Mouse (Mus musculus) spleen, adult 12 weeks (tissue): ENCODE measurements around the gene Eif2ak4.

Experiments used
- DNase-seq: peaks from one replicate; pipeline ENCODE4 v3.0.0; 2022; ENCODE audit warnings: low spot score

Gene Eif2ak4

DNA sequence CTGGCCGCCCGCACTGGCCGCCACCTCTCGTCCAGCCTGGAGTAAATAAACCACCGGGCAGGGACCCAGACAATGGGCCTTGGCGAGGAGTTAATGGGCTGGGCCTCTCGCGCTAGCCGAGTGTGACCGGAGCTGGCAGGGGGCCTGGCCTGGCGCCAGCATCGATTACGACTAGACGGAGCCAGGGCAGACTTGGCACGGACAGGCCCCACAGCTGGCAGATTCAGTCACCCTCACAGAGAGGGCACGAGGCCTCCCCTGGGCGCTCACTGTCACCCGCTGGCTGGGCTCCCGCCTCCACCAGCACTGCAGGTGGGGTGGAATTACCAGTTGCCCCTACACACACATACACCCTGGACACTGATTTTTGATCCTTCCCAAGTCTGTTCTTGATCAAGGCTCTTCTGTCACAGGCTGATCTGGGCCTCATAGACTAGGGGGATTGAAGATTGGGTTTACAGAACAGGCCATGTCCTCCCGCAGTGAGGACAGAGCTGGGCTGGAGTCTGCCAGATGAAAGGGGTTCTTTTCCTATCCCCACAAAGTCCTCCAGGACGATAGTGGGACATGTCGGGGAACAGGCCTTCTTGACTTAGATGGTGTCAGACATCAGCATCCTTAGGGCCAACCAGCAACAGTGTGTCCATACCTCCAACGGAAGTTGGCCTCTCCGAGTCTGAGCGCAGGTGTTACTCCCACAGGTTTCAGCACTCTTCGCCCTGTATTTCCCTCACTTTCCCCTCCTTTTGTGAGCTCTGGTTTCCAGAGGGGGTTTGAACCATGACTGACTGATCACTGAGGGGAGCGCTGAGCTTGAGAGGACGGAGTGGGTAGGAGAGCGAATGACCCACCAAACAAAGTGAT is 122.3 kb downstream of the Eif2ak4 start:
- DNase-seq: no peak

GRCm38 (mm10) chr2:118511779-118512417 is 123.5 kb downstream of the Eif2ak4 start:
- no peak for DNase-seq

DNA sequence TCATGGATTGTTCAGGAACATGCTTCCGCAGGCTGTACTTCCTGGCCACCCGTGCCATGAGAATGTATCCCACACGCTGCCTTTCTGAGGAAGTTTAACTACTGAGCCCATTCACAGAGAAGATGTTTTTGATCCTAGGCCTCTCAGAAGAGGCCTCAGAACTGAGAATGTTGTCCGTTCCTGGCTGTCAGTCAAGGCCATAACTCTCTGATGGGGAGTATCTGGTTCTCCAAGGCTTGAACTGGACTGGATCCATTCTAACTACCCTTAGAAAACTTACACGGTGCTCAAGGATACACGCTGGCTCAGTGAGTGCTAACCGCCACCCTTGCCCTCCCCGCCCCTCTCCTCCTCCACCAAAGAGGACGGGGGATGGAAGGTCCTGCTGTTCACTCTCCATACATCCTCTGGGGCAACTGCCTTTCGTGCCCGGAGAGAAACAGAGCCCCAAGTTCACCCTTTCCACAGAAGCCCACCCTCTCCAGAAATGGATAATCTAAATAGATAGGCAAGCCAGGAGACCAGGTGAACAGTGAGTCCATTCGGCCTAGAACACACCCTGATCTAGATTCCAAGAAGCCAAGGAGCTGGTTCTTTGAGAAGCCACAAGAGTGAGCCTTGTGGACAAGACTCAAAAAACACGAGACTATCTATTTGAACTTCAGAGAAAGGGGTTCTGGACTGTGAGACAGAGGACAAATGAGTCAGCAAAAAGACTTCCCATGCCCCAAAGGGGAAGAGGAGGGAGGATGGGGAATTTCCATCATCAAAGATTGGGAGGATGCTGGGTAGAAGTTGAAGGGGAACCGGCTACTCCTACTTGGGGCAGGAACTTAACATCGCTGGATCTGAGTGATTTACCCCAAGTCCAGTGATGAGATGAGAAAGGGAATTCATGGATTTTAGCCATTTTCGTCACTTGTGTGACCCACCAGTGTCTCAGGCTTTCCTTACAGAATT is 124.3 kb downstream of the Eif2ak4 start:
- DNase-seq: no peak

- no peak for DNase-seq
Measured at GRCm38 (mm10) chr2:118520042-118520933, 131.9 kb downstream of the Eif2ak4 start.

DNA sequence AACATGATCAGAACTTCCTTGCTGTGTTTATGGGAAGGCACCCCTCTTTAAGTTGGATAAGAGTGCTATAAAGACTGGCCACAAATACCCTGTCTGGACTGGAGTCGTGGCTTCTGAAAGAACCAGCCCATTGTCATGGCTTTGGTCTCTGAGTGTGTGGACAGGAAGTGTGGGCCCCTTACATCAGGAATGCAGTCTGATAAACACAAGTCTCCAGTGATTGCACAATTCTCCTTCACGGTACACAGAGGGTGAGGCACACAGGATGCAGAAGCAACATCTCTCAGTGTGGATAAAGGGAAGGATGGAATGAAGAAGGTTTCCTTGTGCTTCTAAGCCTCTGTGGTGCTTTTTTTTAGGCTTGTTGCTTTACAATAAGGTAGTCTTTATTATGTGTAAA is 133.8 kb downstream of the Eif2ak4 start:
- DNase-seq: no peak

GRCm38 (mm10) chr2:118523163-118523730 is 134.8 kb downstream of the Eif2ak4 start:
- DNase-seq: no peak

- no peak for DNase-seq
Measured at GRCm38 (mm10) chr2:118524811-118525210, 136.4 kb downstream of the Eif2ak4 start.
